Mouse (Mus musculus) cerebellum, postnatal 10 days (tissue): ENCODE data around the gene Vmn2r120.
"Not testable (repeated sequence)": the region's sequence is repeated elsewhere in the genome, so short reads cannot be mapped to it uniquely, and the experiment has no call there.

Experiments used
- DNase-seq, 2 experiments: peaks; one replicate each; pipeline ENCODE4 v3.0.0; 2021; ENCODE audit warnings: mixed read lengths in 2 of 2

Gene Vmn2r120

GRCm38 (mm10) chr17:57545405-57545804 lies at the start of gene Vmn2r120:
TSS of gene Vmn2r120 (minus strand) at chr17:57545505.
- DNase-seq = no peak

- DNase-seq = not testable (repeated sequence)
These were observed 42.0 kb upstream of the Vmn2r120 start for GRCm38 (mm10) chr17:57587273-57587672.

GRCm38 (mm10) chr17:57574075-57574705 lies 28.9 kb upstream of the Vmn2r120 start:
- DNase-seq = peak; percentile 39 to 65
